Mouse (Mus musculus) frontal cortex, adult 2 months (tissue): ENCODE results near the gene Thy1. TPM values are rescaled to one million over a fixed set of nuclear protein-coding genes. Genes with fewer than 3 reads are reported as not detected.

Experiments used
- DNase-seq, 2 experiments: peaks; one replicate each; pipeline ENCODE4 v3.0.0; 2022; ENCODE audit warnings: low spot score in 1 of 2; ENCODE audit errors: extremely low spot score in 1 of 2
- polyA plus RNA-seq: library from polyadenylated mRNA; depleted of rRNA; stranded (reverse); fragments of >200 nt; gene quantifications from 2 replicates; pipeline ENCODE4 v1.2.3, GENCODE M21; 2012; rRNA removed

Gene Thy1
- 752 and 876 TPM in 2 replicates for polyA plus RNA-seq

DNA sequence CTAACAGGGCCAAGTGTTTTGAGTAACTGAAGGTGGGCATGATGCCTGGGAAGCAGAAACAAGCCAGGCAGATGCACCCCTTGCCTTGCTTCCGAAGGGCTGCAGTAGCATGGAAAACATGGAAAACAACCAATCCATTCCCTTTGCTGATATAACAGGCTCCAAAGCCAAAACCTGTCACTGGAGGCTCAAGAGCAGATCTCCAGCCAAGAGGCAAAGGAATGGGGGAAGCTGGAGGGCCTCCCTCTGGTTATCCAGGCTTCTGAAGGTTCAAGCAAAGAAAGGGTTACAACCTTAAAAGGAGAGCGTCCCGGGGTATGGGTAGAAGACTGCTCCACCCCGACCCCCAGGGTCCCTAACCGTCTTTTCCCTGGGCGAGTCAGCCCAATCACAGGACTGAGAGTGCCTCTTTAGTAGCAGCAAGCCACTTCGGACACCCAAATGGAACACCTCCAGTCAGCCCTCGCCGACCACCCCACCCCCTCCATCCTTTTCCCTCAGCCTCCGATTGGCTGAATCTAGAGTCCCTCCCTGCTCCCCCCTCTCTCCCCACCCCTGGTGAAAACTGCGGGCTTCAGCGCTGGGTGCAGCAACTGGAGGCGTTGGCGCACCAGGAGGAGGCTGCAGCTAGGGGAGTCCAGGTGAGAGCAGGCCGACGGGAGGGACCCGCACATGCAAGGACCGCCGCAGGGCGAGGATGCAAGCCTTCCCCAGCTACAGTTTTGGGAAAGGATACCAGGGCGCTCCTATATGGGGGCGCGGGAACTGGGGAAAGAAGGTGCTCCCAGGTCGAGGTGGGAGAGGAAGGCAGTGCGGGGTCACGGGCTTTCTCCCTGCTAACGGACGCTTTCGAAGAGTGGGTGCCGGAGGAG is at the start of gene Thy1:
Gene Thy1 (plus strand): TSS at position 549 of the 872 bp plus-strand sequence.
- DNase-seq = peak; percentile 57 to 85

DNA sequence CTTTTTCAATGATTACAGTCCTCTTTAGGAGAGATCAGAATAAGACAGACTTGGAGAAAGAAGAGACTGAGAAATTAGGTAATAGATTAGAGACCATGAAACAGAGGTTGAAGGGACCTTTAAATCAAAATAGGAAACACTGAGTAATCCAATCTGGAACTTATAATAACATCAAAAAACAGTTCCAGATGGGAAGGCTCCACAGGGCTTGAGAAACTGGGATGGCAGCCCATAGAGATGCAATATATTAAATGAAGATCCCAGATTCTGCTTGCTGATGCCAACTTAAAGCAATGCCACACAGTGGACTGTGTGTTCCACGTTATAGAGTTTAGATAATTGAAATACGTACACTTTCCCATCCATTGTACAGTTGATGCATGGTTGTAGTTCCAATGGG is 45.5 kb upstream of the Thy1 start:
- DNase-seq = no peak

DNA sequence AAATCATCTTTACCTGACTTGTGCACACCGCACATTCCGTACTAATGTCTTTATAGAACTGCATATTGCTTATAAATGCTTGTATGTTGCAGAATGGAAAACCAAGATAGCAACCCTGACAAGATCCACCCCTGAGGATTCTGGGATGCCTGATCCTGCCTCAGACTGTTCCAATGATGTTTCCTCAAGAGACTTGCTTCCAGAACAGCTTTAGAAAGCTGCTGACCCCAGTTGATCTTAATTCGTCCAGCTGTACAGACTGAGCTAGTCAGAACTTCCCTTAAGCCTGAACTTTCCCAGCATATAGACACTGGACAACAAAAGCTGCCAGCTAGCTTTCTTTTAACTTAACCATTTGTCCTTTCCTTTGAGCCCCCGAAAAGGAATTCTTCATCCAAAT is 44.3 kb upstream of the Thy1 start:
- DNase-seq = no peak

DNA sequence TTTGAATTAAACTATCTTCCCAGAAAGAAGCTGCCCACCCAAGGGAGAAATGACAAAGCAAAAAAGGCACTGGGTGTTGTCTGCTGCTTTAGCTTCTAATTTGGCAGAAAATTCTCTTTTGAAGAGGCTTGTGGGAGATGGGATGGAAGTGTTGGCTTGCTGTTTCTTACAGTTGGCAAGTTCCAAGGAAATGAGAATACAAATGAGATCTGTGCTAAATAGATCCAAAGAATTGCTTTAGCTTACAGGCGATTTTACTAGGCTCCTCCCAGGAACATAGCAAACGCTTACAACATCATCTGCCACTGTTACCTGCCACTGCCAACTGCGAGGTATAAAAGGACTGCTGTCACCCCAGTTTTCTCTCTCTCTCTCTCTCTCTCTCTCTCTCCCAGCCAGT is 38.8 kb upstream of the Thy1 start:
- DNase-seq = peak; percentile 59 to 65

DNA sequence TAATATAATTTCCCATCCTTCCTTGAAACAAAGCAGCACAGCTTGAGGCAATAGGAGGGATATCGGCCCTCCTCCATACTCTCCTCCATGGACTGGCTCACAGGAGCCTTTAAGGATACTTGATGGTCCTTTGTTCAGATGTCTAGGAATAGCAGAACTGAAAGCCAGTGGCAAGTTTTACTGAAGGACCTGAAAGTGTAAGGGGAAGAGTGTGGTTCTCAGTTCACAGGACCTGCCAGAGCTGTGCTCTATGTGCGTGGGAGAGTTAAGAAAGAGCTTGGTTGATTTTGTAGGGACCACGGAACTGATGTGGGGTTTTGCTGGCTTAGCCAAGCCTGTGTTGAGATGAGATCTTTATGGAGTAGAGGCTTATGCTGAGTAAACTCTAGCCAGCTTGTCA is 37.9 kb upstream of the Thy1 start:
- DNase-seq = no peak

DNA sequence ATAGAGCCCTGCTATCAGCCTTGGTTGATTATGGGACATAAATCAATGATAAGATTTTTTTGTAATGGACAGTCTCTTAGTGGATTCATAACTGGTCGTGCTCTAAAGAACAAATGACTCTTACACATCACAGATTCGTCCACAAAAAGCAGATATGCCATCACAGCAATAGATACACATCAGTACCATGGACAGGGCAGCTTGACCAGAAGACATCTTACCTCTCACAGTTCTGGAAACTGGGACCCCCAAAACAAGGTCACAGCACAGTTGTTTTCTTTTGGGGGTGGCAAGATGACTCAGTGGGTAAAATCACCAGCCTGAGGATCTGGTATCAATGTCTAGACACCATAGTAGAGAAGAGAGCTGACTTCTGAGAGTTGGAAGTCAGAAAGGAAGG is 35.9 kb upstream of the Thy1 start:
- DNase-seq = no peak

DNA sequence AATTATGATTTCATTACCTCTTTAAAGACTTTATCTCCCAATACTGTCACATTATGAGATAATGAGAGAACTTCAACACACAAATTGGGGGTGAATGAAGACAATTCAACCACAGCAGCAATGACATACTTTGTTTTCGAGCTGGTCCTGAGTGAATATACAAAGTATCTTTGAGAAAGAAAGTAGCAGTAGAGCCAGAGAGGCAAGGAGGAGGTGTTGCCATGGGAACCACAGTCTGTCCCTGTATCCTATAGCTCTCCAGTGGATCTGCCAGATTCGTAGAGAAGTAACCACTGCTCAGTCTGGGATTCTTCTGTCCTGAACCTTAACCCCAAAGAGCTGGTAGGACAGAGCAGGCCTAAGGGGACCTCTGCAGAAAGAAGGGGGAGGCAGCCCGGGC is 35.2 kb upstream of the Thy1 start:
- peak in 1 of 2 experiments; percentile 63 for DNase-seq

DNA sequence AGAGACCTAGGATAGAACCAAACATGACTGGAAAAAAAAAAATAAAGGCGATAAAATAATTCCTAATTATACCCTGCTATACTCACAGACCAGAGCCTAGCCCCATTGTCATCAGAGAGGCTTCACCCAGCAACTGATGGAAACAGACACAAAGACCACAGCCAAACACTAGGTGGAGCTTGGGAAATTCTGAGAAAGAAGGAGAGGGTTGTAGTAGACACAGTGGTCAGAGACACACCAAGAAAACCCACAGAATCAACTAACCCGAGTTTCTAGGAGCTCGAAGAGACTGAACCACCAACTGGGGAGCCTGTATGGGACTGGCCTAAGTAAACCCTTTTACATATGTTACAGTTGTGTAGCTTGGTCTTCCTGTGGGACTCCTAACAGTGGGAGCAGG is 32.3 kb upstream of the Thy1 start:
- DNase-seq = no peak

DNA sequence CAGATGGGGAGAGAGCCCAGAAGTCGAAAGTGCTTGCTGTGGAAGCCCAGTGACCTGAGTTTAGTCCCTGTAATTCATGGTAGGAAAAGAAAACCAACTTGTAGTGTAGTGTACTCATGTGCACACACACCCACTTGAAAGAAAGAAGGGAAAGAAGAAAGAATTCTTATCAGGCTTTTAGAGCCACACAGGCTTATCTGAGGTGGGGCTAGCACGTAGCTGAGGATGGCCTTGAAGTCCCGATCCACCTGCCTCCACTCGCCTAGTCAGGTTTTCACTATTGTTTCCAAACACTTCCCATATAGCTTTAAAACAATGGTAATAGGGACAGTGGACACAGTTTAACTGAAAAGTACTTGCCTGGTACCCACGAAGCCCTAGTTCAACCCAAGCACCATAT is 31.5 kb upstream of the Thy1 start:
- DNase-seq = no peak

DNA sequence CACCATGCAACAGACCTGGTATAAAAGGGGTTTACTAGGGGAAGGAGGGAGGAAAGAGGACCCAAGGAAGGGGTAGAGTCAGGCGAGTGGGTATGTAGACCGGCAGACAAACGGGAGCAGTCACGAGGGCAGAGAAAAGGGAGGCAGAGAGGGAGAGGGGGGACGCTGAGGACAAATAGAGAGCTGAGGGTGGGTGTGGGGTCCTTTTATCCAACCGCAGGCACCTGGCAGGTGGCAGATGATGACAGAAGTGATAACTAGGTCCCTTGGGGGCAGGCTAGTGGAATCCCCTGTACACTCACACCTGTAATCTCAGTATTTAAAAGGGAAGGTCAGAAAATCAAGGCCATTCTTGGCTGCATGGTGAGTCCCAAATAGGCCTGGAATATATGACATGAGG is 31.0 kb upstream of the Thy1 start:
- no peak for DNase-seq

DNA sequence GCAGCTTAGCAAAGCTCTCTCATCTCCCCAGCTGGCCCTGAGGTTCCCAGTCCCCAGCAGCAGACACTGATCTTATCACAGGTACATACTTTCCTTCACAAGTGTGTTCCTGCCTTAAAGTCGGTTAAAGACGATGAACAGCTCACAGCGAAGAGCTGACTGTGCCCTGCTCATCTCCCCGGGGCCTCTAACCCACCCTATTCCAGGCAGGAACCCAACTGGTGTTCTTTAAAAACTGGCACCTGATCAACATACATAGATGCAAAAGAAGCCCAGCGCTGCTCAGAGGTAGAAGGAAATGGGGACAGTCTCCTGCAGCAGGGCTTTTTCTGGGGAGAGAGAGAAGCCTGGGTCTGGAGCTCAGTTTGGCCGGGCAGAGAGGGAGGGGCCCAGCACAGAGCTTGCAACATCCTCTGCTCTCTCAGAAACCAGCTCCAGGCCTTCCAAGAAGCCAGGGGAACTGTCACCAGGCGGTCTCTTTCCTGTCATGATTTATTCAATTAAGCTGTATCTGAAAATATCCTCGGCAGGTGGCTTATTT is 30.4 kb upstream of the Thy1 start:
- DNase-seq = peak in 1 of 2 experiments; percentile 15

DNA sequence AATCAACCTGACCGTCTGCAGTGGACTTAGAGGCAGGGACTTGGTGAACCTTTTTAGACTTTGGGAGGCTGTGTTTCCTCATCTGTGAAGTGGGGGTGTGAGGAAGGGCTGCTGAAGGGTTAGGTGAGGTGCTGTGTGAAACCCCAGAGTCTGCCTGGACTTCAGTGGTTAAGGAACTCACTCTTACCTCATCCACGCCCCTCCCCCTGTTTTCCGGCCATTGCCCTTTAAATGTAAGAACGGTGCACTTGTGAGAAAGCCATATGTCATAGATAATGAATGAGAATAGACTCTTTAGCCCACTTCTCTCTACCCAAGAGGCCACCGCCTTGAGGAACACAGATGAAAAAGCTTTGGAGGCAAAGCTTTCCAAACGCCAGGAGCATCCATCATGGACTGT is 29.4 kb upstream of the Thy1 start:
- no peak for DNase-seq

DNA sequence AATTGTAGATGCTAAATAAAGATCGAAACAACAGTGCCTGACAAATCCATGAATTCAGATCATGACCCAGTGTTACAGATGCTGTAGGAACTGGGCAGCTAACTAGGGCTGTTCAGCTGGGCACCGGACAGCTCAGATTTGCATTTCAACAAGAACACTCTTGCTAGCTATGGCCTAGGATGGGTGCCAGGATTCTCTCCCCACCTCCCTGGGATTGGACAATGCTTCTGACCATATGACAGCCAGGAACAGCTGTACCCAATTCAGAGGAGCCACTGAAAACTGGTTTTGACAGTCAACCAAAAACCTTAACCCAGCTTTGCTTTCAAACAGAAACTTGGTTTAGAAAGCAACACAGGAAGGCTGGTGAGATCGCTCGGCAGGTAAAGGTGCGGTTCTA is 26.9 kb upstream of the Thy1 start:
- no peak for DNase-seq

DNA sequence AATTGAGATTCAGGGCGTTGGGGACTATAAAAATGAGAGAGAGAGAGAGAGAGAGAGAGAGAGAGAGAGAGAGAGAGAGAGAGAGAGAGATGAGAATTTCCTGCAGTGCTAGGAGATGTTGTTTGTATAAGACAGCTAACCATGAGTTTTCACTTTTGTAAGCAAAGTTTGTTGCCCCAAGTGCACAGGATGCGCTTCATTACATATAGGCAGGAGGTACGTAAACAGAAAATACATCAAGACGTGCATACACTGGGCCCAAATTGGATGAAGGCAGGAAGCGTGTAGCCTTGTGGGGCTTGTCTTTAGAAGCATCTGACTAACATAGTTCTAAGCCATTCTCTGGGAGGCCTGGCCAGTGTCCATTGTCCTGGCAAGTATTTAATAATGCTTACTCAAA is 25.3 kb upstream of the Thy1 start:
- DNase-seq = no peak

DNA sequence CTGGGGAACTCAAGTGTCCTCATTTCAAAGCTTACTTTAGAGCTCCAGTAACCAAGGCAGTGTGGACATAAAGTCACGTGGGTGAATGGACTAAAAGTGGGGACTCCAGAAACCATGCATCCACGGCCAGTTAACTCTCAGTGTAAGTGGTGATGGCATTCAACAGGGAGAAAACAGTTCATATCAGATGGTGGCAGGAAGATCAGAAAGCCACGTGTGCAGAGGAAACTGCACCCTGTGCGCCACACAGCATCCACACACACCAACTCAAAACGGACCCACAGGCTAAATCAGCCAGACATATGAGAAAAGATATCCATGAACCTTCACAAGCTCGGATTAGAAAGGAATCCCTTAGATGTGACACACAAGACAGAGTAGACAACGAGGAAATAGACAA is 23.2 kb upstream of the Thy1 start:
- DNase-seq = no peak

DNA sequence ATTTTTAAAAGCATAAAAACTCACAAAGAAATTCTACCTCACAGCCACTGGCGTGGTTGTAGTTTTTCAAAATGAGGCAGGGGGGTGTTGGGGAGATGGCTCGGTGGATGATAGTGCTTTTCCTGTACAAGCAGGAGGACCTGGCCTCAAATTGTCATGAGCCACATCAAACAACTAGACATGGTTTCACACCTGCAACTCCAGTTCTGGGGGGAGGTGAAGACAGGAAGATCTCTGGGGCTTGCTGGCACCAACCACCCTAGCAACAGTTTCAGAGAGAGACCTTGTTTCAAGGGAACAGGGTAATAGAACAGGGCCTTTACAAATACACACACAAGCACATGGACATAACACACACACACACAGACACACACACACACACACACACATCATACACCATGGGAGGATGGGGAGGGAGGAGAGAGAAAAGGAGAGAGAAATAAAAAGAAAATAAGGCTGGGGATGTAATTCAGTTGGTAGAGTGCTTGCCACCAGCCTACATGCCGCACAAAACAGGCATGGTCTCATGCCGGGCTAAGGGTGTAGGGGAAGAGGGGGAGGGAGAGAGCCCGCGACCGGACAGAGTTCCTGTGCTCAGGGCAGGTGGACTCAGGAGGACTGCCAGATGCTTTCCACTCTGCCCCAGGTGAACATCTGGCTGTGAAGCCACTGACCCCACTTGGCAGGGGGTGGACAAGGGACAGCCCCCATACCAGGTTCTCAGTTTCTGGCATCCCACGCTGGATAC is 20.9 kb upstream of the Thy1 start:
- no peak for DNase-seq

DNA sequence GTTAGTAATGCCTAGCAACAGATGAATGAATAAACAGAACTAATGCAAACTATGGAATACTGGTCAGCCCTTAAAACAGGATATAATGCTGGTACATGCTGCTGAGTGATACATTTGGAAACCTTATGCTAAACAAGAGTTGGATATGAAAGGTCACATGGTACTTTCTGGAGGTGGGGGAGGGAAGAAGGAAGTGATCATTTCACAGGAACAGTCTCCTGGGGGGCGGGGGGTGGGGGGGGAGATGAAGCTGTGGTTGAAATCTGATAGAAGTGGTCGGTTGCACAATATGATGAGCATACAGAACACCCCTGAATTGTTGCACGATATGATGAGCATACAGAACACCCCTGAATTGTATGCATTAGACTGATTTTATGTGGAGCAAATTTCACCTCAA is 19.1 kb upstream of the Thy1 start:
- DNase-seq = no peak

DNA sequence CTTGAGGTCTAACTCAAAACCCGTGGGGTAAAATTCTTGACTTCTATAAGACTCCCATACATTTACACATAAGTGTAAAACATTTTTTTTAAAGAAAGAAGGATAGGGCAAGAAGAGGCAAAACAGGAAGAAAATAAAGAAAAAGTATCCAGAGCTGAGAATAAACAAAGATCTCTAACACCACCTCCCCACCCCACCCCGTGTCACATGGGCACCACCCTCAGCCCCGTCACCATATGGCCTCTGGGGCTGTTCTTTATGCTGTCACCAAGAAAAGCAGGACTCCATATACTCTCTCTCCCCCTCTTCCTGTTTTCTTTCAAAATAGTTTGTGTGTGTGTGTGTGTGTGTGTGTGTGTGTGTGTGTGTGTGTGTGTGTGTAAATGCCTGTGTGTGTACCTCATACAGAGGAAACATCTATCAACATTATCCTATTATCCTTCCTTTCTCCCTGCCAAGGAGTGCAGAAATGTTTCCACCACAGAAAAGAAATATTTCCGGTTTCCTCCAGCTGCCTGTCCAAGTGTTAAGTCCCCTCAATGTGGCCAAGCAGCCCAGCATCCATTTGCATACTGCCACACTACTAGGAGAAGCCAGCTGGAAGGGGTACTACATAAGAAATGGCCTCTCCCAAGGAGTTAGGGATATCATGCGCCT is 13.5 kb upstream of the Thy1 start:
- DNase-seq = no peak

DNA sequence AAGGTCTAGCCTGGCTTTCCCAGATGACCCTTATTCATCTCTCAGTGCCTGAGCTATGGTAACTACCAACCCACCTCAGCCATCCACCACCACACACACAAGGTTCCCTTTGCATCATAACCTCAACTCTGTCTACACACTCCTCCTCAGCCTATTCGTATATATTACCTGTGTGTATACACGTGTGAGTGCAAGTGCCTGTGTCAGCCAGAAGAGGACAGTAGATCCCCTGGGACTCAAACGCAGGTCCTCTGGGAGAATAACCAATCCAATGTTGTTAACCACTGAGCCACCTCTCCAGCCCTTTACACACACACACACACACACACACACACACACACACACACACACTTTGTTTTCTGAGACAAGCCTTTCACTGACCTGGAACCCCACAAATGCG is 12.5 kb upstream of the Thy1 start:
- no peak for DNase-seq

DNA sequence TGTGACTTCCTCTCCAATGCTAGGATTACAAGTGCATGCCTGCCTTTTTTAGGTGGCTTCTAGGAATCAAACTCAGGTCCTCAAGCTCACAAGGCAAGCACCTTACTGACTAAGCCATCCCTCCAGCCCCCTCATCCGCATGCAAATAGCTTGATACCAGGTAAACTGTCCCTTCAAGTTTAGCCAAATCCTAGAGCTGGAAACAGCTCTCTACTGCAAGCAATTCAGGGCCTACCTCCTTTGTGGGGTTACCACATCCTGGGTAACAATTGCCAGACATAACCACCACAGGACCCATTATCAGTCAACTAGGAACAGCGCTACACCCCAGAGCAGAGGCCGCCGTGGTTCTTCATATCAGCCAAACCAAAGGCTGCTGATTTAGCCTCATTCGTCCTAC is 12.1 kb upstream of the Thy1 start:
- DNase-seq = no peak

DNA sequence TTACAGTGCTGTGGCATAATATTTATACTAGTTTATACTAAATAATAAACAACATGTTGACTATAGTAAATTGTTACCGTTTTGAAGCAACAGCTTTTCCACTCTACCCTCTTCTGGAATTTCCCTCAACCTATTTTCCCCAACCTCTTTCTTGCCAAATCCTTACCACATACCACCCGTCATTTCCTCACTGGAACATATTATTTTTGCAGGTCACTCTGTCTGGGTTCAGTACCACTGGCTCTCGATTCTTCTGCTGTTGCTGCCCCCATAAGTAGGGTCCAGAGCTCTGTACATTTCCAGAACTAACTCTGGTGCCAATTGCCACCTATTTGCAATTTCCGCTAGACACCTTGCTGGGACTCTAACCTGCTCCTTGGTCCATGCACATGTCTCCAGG is 11.2 kb upstream of the Thy1 start:
- DNase-seq = no peak
